Mouse (Mus musculus) forebrain, embryonic 12.5 days (tissue): Measurements from ENCODE around the gene Por. TPM values are rescaled to one million over a fixed set of nuclear protein-coding genes. Genes with fewer than 3 reads are reported as not detected.

Source experiments
- ATAC-seq: fragments of 200-750 bp; cut with Nextera tagmentation; 2 replicates; pipeline ENCODE4 v1.8.0; 2017; ENCODE audit warnings: moderate TSS enrichment; ENCODE audit not compliant: low FRiP score
- H3K27ac ChIP-seq: fragments of 300-500 bp; sonication (generic); 2 replicates; pipeline ENCODE4 v1.5.1; 2016; ENCODE audit warnings: mild to moderate bottlenecking
- H3K27me3 ChIP-seq: fragments of 300-500 bp; sonication (generic); 2 replicates; pipeline ENCODE4 v1.6.1; 2016; ENCODE audit warnings: mild to moderate bottlenecking
- H3K36me3 ChIP-seq: fragments of 300-500 bp; sonication (generic); replicated peaks from 2 replicates; pipeline ENCODE4 v1.6.1; 2016; ENCODE audit warnings: mild to moderate bottlenecking
- H3K4me1 ChIP-seq: fragments of 300-500 bp; sonication (generic); 2 replicates; pipeline ENCODE4 v1.6.1; 2016
- H3K4me2 ChIP-seq: fragments of 300-500 bp; sonication (generic); 2 replicates; pipeline ENCODE4 v1.6.1; 2016; ENCODE audit warnings: mild to moderate bottlenecking, moderate library complexity
- H3K4me3 ChIP-seq: fragments of 300-500 bp; sonication (generic); replicated peaks from 2 replicates; pipeline ENCODE4 v1.5.1; 2016; ENCODE audit warnings: mild to moderate bottlenecking
- H3K9ac ChIP-seq: fragments of 300-500 bp; sonication (generic); 2 replicates; pipeline ENCODE4 v1.6.1; 2016; ENCODE audit warnings: mild to moderate bottlenecking
- H3K9me3 ChIP-seq: fragments of 300-500 bp; sonication (generic); 2 replicates; pipeline ENCODE4 v1.6.1; 2016
- WGBS: fragments of 180-500 bp; shearing (Covaris S2); methylation state at CpG from one replicate; pipeline ENCODE4 v1.1.7; 2016; 5-methylcytosine and 5-hydroxymethylcytosine counted together
- polyA plus RNA-seq: library from polyadenylated mRNA; unstranded; fragments of >200 nt; fragmentation: Nextera tagmentation; extraction: Ambion mirVana; gene quantifications from 2 replicates; pipeline ENCODE4 v1.2.1, GENCODE M21; 2016

Gene Por
- polyA plus RNA-seq, 1 experiment from 2014 or later = 127 TPM

DNA sequence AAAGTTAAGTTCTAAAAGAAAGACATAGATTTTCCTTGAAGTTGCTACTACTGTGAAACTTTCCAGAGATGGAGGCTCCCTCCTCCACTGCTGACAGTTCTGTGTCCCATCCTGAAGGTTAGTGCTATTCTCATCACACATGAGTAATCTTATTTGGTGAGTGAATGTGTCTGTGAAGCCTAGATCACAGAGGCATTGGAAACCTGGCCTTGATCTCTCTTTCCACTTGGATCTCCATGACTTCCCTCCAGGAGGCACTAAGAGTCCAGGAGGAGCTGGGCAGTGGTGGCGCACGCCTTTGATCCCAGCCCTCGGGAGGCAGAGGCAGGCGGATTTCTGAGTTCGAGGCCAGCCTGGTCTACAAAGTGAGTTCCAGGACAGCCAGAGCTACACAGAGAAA lies 12.2 kb downstream of the Por start:
- no peak overlapping the region for H3K4me2 ChIP-seq
- no peak overlapping the region for H3K27ac ChIP-seq
- H3K4me3 ChIP-seq = no peak overlapping the region
- H3K4me1 ChIP-seq = no peaks in the 10 kb centered on the region
- WGBS = 87% methylated on average over 5 of the region's 5 CpGs
- no peaks in the 10 kb centered on the region for H3K9me3 ChIP-seq
- no peak overlapping the region for H3K9ac ChIP-seq
- no peaks in the 10 kb centered on the region for H3K36me3 ChIP-seq
- H3K27me3 ChIP-seq = no peaks in the 10 kb centered on the region
- no peak for ATAC-seq

DNA sequence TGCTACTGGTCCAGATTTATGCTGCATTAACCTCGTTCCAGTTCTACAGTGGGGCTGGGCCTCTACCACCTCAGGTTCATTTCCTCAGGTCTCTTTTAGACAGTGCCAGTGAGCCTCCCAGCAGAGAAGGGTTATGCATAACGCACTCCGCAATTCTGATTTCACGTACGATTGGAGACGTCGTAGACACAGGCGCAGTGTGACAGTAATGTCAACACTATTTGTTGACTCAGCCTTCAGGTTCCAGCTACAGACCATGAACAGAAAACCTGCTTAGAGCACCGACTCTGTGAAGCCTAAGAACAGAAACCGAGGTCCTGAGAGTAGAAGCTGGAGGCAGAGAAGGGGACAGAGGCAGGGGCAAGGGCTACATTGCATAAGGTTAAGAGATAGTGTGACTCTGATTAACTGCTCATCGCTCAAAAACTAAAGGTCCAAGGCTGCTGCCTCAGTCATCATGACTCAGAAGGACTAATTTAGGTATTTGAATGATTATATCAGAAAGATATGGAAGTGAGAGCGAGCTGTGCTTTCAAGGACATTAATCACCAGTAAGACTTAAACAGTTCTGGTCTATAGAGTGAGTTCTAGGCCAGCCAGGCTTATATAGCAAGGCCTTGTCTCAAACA lies 13.2 kb downstream of the Por start:
- H3K27ac ChIP-seq = no peak overlapping the region
- WGBS = 95% methylated on average over 12 of the region's 12 CpGs
- peaks cover 3% of the 10 kb centered on the region; the same call in 1 of the 2 replicates for H3K4me1 ChIP-seq
- no peak overlapping the region for H3K9ac ChIP-seq
- H3K4me3 ChIP-seq = no peak overlapping the region
- H3K36me3 ChIP-seq = no peaks in the 10 kb centered on the region
- H3K4me2 ChIP-seq = no peak overlapping the region
- ATAC-seq = no peak
- H3K27me3 ChIP-seq = no peaks in the 10 kb centered on the region
- H3K9me3 ChIP-seq = no peaks in the 10 kb centered on the region

DNA sequence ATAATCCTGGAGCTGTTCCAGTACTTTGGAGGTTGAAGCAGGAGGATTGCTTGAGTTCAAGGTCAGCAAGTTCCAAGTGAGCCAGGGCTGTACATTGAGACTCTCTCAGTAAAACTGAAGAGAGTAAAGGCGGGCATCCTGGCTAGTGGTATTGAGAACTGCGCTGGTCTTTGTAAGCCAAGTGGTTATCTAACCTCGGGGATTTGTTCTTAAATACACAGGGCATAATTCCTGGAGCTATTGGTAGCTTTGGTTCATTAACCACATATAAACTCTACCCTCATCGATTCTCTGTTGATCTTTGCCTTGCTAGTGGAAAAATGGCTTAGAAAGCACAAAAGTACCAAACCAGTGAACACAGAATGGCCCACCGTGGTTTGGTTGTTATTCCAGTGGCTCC lies 20.6 kb downstream of the Por start:
- H3K9me3 ChIP-seq = no peaks in the 10 kb centered on the region
- no peaks in the 10 kb centered on the region for H3K27me3 ChIP-seq
- H3K4me3 ChIP-seq = peak overlapping the region; percentile 69
- H3K4me1 ChIP-seq = peaks cover 29% of the 10 kb centered on the region
- peak overlapping the region; percentile 74 for H3K9ac ChIP-seq
- H3K36me3 ChIP-seq = no peaks in the 10 kb centered on the region
- WGBS = 87% methylated on average over 5 of the region's 5 CpGs
- H3K4me2 ChIP-seq = peak overlapping the region; percentile 94
- no peak for ATAC-seq
- no peak overlapping the region for H3K27ac ChIP-seq

DNA sequence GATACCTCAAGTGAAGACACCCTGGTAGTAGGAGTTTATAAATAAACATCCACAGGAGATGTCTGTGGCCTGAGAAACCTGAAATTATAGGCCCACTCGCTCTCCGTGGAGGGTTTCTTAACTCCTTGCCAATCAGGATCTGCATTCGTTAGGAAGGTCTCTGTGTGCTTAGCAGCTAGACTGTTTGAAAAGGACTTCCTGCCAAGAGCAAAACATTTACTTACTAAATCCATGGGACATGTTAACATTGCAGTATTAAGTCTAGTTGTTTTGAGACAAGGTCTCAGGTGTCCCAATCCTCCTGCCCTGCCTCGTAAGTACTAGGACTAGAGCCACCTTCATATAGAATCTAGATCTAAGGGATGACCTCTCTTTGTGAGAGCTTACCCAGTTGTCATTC lies 21.4 kb downstream of the Por start:
- no peak for ATAC-seq
- H3K4me3 ChIP-seq = no peak overlapping the region
- H3K9ac ChIP-seq = no peak overlapping the region
- H3K4me2 ChIP-seq = no peak overlapping the region
- no peaks in the 10 kb centered on the region for H3K36me3 ChIP-seq
- no peaks in the 10 kb centered on the region for H3K9me3 ChIP-seq
- no peak overlapping the region for H3K27ac ChIP-seq
- H3K4me1 ChIP-seq = peaks cover 29% of the 10 kb centered on the region
- WGBS = 77% methylated on average over 4 of the region's 4 CpGs
- no peaks in the 10 kb centered on the region for H3K27me3 ChIP-seq

DNA sequence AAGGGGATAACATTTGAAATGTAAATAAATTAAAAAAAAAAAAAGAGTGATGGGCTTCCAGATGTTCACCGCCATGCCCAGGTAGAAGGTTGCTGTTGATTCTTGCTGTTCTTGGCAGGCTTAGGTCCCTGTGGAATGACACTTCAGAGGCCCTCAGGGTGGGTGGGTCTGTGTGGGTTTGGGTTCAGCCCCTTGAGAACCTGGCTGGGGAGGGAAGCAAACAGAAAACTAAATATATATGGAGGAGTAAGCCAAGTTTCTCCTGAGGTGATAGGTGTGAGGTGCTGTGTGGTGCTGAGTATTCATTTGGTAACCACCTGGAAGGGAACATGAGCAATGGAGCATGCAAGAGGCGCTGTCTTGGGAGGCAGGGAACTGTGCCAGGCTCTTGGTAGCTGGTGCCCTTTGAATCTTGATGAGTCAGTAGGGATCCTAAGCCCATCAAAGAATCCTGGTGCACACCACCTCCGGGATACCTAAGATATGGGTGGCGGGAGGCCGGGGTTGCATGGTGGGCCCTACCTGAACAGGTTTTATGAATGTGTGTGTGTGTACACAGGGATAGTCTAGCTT lies 23.5 kb downstream of the Por start:
- Histone ChIP-seq H3K4me2 (no peak overlapping the region), H3K4me1 (peaks cover 23% of the 10 kb centered on the region), H3K9me3 (no peaks in the 10 kb centered on the region), H3K27me3 (no peaks in the 10 kb centered on the region), H3K36me3 (peaks cover 4% of the 10 kb centered on the region; the same call in 1 of the 2 replicates), H3K9ac (no peak overlapping the region), H3K4me3 (no peak overlapping the region), H3K27ac (no peak overlapping the region)
- ATAC-seq = no peak
- 95% methylated on average over 5 of the region's 5 CpGs for WGBS

DNA sequence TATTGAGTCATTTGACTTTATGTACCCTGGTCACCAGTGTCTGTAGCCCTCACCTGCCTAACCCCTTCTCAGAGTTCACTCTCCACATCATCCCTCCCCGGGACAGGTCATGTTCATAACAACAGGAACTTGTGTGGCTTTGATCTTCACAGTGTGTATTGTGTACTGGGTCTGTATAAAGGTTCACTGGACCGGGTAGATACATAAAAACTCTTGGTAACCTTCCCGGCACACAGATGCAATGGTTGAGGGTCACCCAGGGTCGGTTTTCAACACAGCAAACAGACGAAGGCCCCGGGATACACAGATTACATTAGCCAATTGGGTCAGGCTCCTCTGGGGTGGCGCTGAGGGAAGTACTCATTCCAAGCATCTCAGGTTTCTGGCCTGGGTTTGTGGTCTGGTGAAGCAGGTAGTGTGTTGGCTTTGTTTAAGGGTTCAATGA lies 25.5 kb downstream of the Por start:
- Histone ChIP-seq H3K27ac (no peak overlapping the region), H3K9me3 (no peaks in the 10 kb centered on the region), H3K4me2 (no peak overlapping the region), H3K4me1 (peaks cover 12% of the 10 kb centered on the region), H3K27me3 (no peaks in the 10 kb centered on the region), H3K36me3 (peaks cover 17% of the 10 kb centered on the region; the same call in 1 of the 2 replicates), H3K9ac (no peak overlapping the region), H3K4me3 (no peak overlapping the region)
- no peak for ATAC-seq
- WGBS = 73% methylated on average over 7 of the region's 7 CpGs

DNA sequence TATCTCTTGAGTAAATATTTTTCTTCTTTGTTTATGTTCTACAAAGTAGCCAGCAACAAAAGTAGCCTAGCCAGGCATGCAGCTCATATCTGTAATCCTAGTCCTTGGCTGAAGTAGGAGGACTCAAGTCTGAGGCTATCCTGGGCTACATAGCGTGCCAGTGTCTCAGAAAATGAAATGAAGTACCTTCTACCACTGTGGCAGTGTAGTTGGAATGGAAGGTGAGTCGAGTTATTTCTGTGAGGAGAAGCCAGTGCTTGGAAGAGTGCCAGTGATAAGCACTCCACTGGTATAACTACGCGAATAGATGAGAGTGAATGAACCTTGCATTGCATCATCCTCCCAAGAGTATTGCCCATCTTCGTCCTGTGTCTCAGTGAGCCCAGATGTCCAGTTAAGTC lies 27.9 kb downstream of the Por start:
- H3K9me3 ChIP-seq = no peaks in the 10 kb centered on the region
- ATAC-seq = no peak
- WGBS = 93% methylated on average over 5 of the region's 5 CpGs

DNA sequence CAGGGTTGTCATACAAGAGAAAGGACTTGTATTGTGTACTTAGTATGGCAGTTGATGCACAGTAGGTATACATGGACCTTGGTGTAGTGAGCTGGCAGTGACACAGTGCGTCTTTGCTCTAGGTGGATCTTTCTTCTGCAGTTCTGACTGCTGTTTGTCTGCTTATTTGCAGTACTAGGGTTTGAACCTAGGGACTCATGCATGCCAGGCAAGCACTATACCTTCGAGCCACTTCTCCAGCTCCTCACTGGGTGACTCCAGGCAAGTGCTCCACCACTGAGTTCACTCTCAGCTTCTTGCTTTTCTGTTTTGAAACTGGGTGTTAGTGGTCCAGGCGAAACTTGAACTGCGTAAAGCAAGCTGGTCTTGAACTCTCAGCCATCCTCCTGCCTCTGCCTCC lies 31.8 kb downstream of the Por start:
- Histone ChIP-seq H3K9ac (no peak overlapping the region), H3K36me3 (peaks cover 42% of the 10 kb centered on the region), H3K9me3 (no peaks in the 10 kb centered on the region), H3K4me1 (no peaks in the 10 kb centered on the region), H3K4me2 (no peak overlapping the region), H3K4me3 (no peak overlapping the region), H3K27ac (no peak overlapping the region), H3K27me3 (no peaks in the 10 kb centered on the region)
- no peak for ATAC-seq
- WGBS = 97% methylated on average over 4 of the region's 4 CpGs

More for the DNA sequence above, 27.9 kb downstream of the Por start:
- Histone ChIP-seq H3K27ac (no peak overlapping the region), H3K9ac (no peak overlapping the region), H3K36me3 (peaks cover 34% of the 10 kb centered on the region), H3K4me2 (no peak overlapping the region), H3K4me1 (no peaks in the 10 kb centered on the region; the same call in 1 of the 2 replicates), H3K27me3 (no peaks in the 10 kb centered on the region), H3K4me3 (no peak overlapping the region)

DNA sequence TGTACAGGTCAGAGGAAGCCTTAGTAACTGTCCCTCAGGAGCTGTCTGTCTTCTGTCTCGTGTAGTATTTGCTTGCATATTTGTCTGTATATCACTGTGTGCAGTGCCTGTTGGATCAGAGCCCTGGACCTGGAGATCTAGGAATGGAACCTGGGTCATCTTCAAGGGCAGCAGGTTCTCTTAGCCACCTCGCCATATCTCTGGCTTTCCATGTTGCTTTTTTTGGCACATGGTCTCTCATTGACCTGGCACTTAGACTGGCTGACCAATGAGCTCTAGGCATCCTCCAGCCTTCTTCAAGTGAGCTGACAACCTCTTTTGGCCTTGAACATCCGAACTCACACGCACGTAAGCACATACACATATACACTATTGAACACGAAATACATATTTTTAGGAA lies 32.4 kb downstream of the Por start:
- WGBS = 91% methylated on average over 6 of the region's 6 CpGs
- no peak overlapping the region for H3K4me2 ChIP-seq
- no peaks in the 10 kb centered on the region for H3K27me3 ChIP-seq
- H3K9ac ChIP-seq = no peak overlapping the region
- no peak for ATAC-seq
- no peak overlapping the region for H3K27ac ChIP-seq
- no peak overlapping the region for H3K4me3 ChIP-seq
- H3K36me3 ChIP-seq = peaks cover 48% of the 10 kb centered on the region
- no peaks in the 10 kb centered on the region for H3K9me3 ChIP-seq
- no peaks in the 10 kb centered on the region for H3K4me1 ChIP-seq

DNA sequence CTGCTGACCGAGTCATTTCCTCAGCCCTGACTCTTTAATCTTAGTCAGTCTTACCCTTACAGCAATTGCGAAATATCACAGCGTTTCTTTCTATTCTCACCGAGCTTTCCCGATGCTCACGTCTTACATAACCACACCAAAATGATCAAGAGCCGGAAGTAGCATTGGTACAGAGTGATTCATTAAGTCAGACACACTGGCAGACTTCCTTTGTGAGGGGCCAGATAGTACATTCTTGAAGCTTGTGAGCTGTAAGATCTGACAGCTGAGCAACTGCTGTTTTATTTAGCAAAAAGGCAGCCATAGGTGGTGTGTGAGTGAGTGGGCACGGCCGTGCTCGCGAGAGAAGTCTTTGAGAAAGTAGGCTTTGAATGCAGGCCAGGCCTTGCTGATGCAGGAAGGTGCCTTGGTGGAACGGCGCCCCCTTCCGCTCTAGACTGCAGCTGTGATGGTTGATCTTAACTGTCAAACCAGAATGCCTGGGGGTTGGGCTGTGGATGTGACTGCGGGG lies 32.9 kb downstream of the Por start:
- Histone ChIP-seq H3K27ac (no peak overlapping the region), H3K4me1 (no peaks in the 10 kb centered on the region), H3K36me3 (peaks cover 51% of the 10 kb centered on the region), H3K27me3 (no peaks in the 10 kb centered on the region), H3K4me2 (no peak overlapping the region), H3K4me3 (no peak overlapping the region), H3K9me3 (no peaks in the 10 kb centered on the region), H3K9ac (no peak overlapping the region)
- 77% methylated on average over 15 of the region's 15 CpGs for WGBS
- ATAC-seq = no peak

DNA sequence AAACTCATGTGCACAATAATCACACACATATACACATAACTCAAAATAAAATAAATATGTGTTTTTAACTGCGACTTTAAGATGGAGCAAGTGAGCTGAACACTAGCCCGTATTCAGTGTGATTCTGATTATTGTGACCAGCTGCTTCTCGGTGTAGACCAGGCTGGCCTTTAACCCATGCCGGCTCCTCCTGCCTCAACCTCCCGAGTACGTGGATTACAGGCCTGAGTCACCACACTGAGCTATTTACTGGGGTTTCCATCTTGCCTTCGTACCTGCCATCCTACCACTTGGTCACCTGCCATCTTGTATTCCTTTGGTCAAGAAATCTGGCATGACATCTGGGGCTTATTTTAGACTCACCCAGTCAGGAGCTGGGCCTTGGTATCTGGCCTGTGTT lies 33.6 kb downstream of the Por start:
- H3K4me1 ChIP-seq = no peaks in the 10 kb centered on the region
- peaks cover 52% of the 10 kb centered on the region for H3K36me3 ChIP-seq
- H3K4me3 ChIP-seq = no peak overlapping the region
- no peak overlapping the region for H3K4me2 ChIP-seq
- no peaks in the 10 kb centered on the region for H3K9me3 ChIP-seq
- 93% methylated on average over 7 of the region's 7 CpGs for WGBS
- H3K9ac ChIP-seq = no peak overlapping the region
- H3K27ac ChIP-seq = no peak overlapping the region
- no peak for ATAC-seq
- H3K27me3 ChIP-seq = no peaks in the 10 kb centered on the region

DNA sequence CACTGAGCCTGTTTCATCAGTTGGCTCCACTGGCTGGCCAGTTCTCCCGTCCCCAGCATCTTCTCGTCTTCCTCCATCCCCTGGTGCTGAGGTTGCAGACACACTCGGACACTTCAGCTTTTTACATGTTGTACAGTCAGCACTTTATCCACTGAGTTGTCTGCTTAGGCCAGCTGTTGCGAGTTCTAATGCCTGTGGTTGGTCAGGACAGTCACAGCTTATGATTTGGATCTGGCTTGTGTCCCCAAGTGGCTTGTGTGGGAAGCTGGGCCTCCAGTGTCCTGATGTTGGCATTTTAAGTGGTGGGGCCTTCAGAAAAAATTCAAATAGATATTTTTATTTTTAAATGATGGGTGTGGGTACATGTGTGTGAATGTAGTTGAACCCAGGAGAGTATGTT lies 35.5 kb downstream of the Por start:
- H3K4me2 ChIP-seq = no peak overlapping the region
- no peaks in the 10 kb centered on the region for H3K9me3 ChIP-seq
- no peak overlapping the region for H3K27ac ChIP-seq
- no peak for ATAC-seq
- H3K36me3 ChIP-seq = peaks cover 50% of the 10 kb centered on the region
- H3K27me3 ChIP-seq = no peaks in the 10 kb centered on the region
- H3K4me3 ChIP-seq = no peak overlapping the region
- no peak overlapping the region for H3K9ac ChIP-seq
- H3K4me1 ChIP-seq = no peaks in the 10 kb centered on the region
- 90% methylated on average over 4 of the region's 4 CpGs for WGBS

DNA sequence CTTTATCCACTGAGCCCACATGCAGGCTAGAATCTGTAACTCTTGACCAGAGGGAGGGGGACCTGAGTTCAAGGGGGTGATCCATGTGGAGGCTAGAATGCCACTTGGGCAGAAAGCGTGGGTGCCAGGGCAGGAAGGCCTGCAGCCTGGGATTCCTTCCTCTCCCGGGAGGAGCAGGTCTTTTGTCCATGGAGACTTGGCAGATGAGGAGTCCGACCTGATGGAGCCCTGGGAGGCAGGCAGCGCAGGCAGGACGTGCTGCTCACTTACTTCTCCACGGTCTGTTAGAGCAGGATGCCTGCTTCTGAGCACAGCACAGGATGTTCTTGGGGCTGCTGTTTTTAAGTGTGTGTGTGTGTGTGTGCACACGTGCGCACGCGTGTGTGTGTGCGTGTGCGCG lies 37.2 kb downstream of the Por start:
- no peak for ATAC-seq
- no peaks in the 10 kb centered on the region for H3K4me1 ChIP-seq
- H3K27me3 ChIP-seq = no peaks in the 10 kb centered on the region
- no peak overlapping the region for H3K4me3 ChIP-seq
- H3K36me3 ChIP-seq = peaks cover 38% of the 10 kb centered on the region
- 95% methylated on average over 13 of the region's 13 CpGs for WGBS
- H3K9ac ChIP-seq = no peak overlapping the region
- no peak overlapping the region for H3K4me2 ChIP-seq
- H3K9me3 ChIP-seq = no peaks in the 10 kb centered on the region
- no peak overlapping the region for H3K27ac ChIP-seq
